ENCODE assay signal across 16 mouse cellular contexts in the genomic region with DNA sequence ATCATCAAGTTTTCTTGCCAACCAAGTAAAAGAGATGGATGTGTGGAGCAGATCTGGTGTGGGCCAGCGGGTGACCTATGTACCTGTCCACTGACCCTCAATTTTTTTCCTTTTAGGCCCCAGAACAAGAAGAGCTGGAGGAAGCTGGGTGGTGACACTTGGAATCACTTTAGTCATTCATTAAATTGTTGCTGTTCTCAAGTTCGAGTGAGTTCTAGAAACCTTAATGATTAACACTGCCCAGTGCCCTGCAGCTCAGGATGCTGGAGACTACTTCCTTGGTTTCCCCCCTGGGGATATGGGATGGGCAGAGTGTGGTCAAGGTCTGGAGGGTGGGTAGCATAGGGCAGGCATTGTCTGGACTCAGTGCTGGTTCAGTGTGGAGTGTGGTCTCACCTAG. TPM values are rescaled to one million over a fixed set of nuclear protein-coding genes. Genes with fewer than 3 reads are reported as not detected.
"Had no signal": no experiment of that assay in that cellular context is flagged by ENCODE, and none has a peak within 500 bp of the region (broad histone marks: within the 10 kb centered on the region; RNA-seq: fewer than 3 reads in every experiment).

No protein-coding gene starts in this region.

- H3K27ac ChIP-seq: hindbrain, postnatal 0 days; limb, embryonic 13.5 days; liver, embryonic 14.5 days; midbrain, embryonic 13.5 days; neural tube, embryonic 15.5 days had no signal

- H3K27me3 ChIP-seq: limb, embryonic 13.5 days; midbrain, embryonic 13.5 days; neural tube, embryonic 15.5 days had no signal

- H3K4me1 ChIP-seq: limb, embryonic 13.5 days; midbrain, embryonic 13.5 days; neural tube, embryonic 15.5 days had no signal

- H3K9me3 ChIP-seq: midbrain, embryonic 13.5 days; neural tube, embryonic 15.5 days had no signal

- H3K4me2 ChIP-seq: limb, embryonic 13.5 days; midbrain, embryonic 13.5 days; neural tube, embryonic 15.5 days had no signal

- H3K9ac ChIP-seq: limb, embryonic 13.5 days; liver, embryonic 14.5 days; midbrain, embryonic 13.5 days; neural tube, embryonic 15.5 days had no signal

- H3K36me3 ChIP-seq: limb, embryonic 13.5 days; midbrain, embryonic 13.5 days; neural tube, embryonic 15.5 days had no signal

- H3K4me3 ChIP-seq: limb, embryonic 13.5 days; midbrain, embryonic 13.5 days; myocyte; neural tube, embryonic 15.5 days had no signal

- DNase-seq: left cerebral cortex, postnatal 4 days; lung, adult 18-20 months; lung, postnatal 36 days; right cerebral cortex, adult 18-20 months; spleen, adult 18-20 months; thymus, adult 2 months; thymus, postnatal 25 days had no signal

- ATAC-seq: hindbrain, postnatal 0 days; lung, postnatal 0 days; midbrain, embryonic 13.5 days had no signal

RNA-seq across cellular contexts. Expression of gene Ctcfl, which starts 9.8 kb away (rescaled TPM):
- polyA plus RNA-seq: hindbrain, postnatal 0 days; lung, postnatal 0 days; myocyte; neural tube, embryonic 11.5 days; urinary bladder, adult 2 months had no signal

RNA-seq across cellular contexts. Expression of gene Pck1, which starts 23.7 kb away (rescaled TPM):
- polyA plus RNA-seq: hindbrain, postnatal 0 days; limb, embryonic 13.5 days; midbrain, embryonic 13.5 days; myocyte; neural tube, embryonic 11.5 days; neural tube, embryonic 15.5 days had no signal
